Mouse (Mus musculus): ENCODE results near the gene Cenpo. TPM values are rescaled to one million over a fixed set of nuclear protein-coding genes. Genes with fewer than 3 reads are reported as not detected.

Gene Cenpo
- polyA plus RNA-seq, 1 experiment, result 23.3 TPM

GRCm38 (mm10) chr12:4178839-4179238 lies 55.3 kb downstream of the Cenpo start:
- H3K27ac ChIP-seq (ENCODE audit: insufficient read depth, low read depth, low read length), result no peak overlapping the region
- peaks cover 17% of the 10 kb centered on the region for H3K4me1 ChIP-seq (ENCODE audit: control insufficient read depth, insufficient read depth, low read length)
- no peak overlapping the region for H3K4me3 ChIP-seq (ENCODE audit: insufficient read depth, low read length)
- TF ChIP-seq CTCF (IDR thresholded peaks at IDR 0.05; ENCODE audit: low read depth, low read length) (no peak), POLR2A (IDR thresholded peaks at IDR 0.05; ENCODE audit: borderline replicate concordance, low read depth, low read length) (no peak)

GRCm38 (mm10) chr12:4173108-4173790 lies 60.8 kb downstream of the Cenpo start:
- TF ChIP-seq CTCF (IDR thresholded peaks at IDR 0.05; ENCODE audit: low read depth, low read length), result no peak
- TF ChIP-seq POLR2A (IDR thresholded peaks at IDR 0.05; ENCODE audit: borderline replicate concordance, low read depth, low read length), result no peak
- peaks cover 4% of the 10 kb centered on the region for H3K4me1 ChIP-seq (ENCODE audit: control insufficient read depth, insufficient read depth, low read length)
- no peak overlapping the region for H3K27ac ChIP-seq (ENCODE audit: insufficient read depth, low read depth, low read length)
- no peak overlapping the region for H3K4me3 ChIP-seq (ENCODE audit: insufficient read depth, low read length)

- H3K4me3 ChIP-seq (ENCODE audit: insufficient read depth, low read length), result no peak overlapping the region
- peaks cover 24% of the 10 kb centered on the region for H3K4me1 ChIP-seq (ENCODE audit: control insufficient read depth, insufficient read depth, low read length)
- TF ChIP-seq CTCF (IDR thresholded peaks at IDR 0.05; ENCODE audit: low read depth, low read length), result no peak
- no peak for TF ChIP-seq POLR2A (IDR thresholded peaks at IDR 0.05; ENCODE audit: borderline replicate concordance, low read depth, low read length)
- no peak overlapping the region for H3K27ac ChIP-seq (ENCODE audit: insufficient read depth, low read depth, low read length)
Observed at GRCm38 (mm10) chr12:4169622-4170021, 64.5 kb downstream of the Cenpo start.

- Histone ChIP-seq H3K27ac (ENCODE audit: insufficient read depth, low read depth, low read length) (no peak overlapping the region), H3K4me3 (ENCODE audit: insufficient read depth, low read length) (no peak overlapping the region), H3K4me1 (ENCODE audit: control insufficient read depth, insufficient read depth, low read length) (peaks cover 25% of the 10 kb centered on the region)
- no peak for TF ChIP-seq CTCF (IDR thresholded peaks at IDR 0.05; ENCODE audit: low read depth, low read length)
- no peak for TF ChIP-seq POLR2A (IDR thresholded peaks at IDR 0.05; ENCODE audit: borderline replicate concordance, low read depth, low read length)
Observed at GRCm38 (mm10) chr12:4169058-4169457, 65.0 kb downstream of the Cenpo start.

- no peak overlapping the region for H3K4me3 ChIP-seq (ENCODE audit: insufficient read depth, low read length)
- H3K4me1 ChIP-seq (ENCODE audit: control insufficient read depth, insufficient read depth, low read length), result peaks cover 39% of the 10 kb centered on the region
- no peak overlapping the region for H3K27ac ChIP-seq (ENCODE audit: insufficient read depth, low read depth, low read length)
- TF ChIP-seq CTCF (IDR thresholded peaks at IDR 0.05; ENCODE audit: low read depth, low read length), result no peak
- no peak for TF ChIP-seq POLR2A (IDR thresholded peaks at IDR 0.05; ENCODE audit: borderline replicate concordance, low read depth, low read length)
Observed at GRCm38 (mm10) chr12:4166970-4167369, 67.1 kb downstream of the Cenpo start.

- Histone ChIP-seq H3K4me3 (ENCODE audit: insufficient read depth, low read length) (no peak overlapping the region), H3K4me1 (ENCODE audit: control insufficient read depth, insufficient read depth, low read length) (peaks cover 76% of the 10 kb centered on the region), H3K27ac (ENCODE audit: insufficient read depth, low read depth, low read length) (peak overlapping the region; percentile 22; the same call in 1 of the 2 replicates)
- TF ChIP-seq CTCF (IDR thresholded peaks at IDR 0.05; ENCODE audit: low read depth, low read length) (no peak), POLR2A (IDR thresholded peaks at IDR 0.05; ENCODE audit: borderline replicate concordance, low read depth, low read length) (no peak)
Observed at GRCm38 (mm10) chr12:4162886-4163285, 71.2 kb downstream of the Cenpo start.

- Histone ChIP-seq H3K4me1 (ENCODE audit: control insufficient read depth, insufficient read depth, low read length) (peaks cover 67% of the 10 kb centered on the region), H3K27ac (ENCODE audit: insufficient read depth, low read depth, low read length) (peak overlapping the region; percentile 92), H3K4me3 (ENCODE audit: insufficient read depth, low read length) (no peak overlapping the region)
- TF ChIP-seq CTCF (IDR thresholded peaks at IDR 0.05; ENCODE audit: low read depth, low read length), result no peak
- TF ChIP-seq POLR2A (IDR thresholded peaks at IDR 0.05; ENCODE audit: borderline replicate concordance, low read depth, low read length), result no peak
Observed at GRCm38 (mm10) chr12:4160322-4160721, 73.8 kb downstream of the Cenpo start.

GRCm38 (mm10) chr12:4158868-4159632 lies 75.0 kb downstream of the Cenpo start:
- Histone ChIP-seq H3K4me3 (ENCODE audit: insufficient read depth, low read length) (no peak overlapping the region), H3K27ac (ENCODE audit: insufficient read depth, low read depth, low read length) (peak overlapping the region; percentile 4; the same call in 1 of the 2 replicates), H3K4me1 (ENCODE audit: control insufficient read depth, insufficient read depth, low read length) (peaks cover 69% of the 10 kb centered on the region)
- TF ChIP-seq CTCF (IDR thresholded peaks at IDR 0.05; ENCODE audit: low read depth, low read length) (no peak), POLR2A (IDR thresholded peaks at IDR 0.05; ENCODE audit: borderline replicate concordance, low read depth, low read length) (no peak)

GRCm38 (mm10) chr12:4158179-4158578 lies 75.9 kb downstream of the Cenpo start:
- Histone ChIP-seq H3K4me1 (ENCODE audit: control insufficient read depth, insufficient read depth, low read length) (peaks cover 69% of the 10 kb centered on the region), H3K4me3 (ENCODE audit: insufficient read depth, low read length) (no peak overlapping the region), H3K27ac (ENCODE audit: insufficient read depth, low read depth, low read length) (peak overlapping the region; percentile 46)
- no peak for TF ChIP-seq POLR2A (IDR thresholded peaks at IDR 0.05; ENCODE audit: borderline replicate concordance, low read depth, low read length)
- no peak for TF ChIP-seq CTCF (IDR thresholded peaks at IDR 0.05; ENCODE audit: low read depth, low read length)

- TF ChIP-seq CTCF (IDR thresholded peaks at IDR 0.05; ENCODE audit: low read depth, low read length) (no peak), POLR2A (IDR thresholded peaks at IDR 0.05; ENCODE audit: borderline replicate concordance, low read depth, low read length) (no peak)
- Histone ChIP-seq H3K27ac (ENCODE audit: insufficient read depth, low read depth, low read length) (no peak overlapping the region), H3K4me1 (ENCODE audit: control insufficient read depth, insufficient read depth, low read length) (peaks cover 63% of the 10 kb centered on the region)
Observed at GRCm38 (mm10) chr12:4157466-4157865, 76.6 kb downstream of the Cenpo start.

More at GRCm38 (mm10) chr12:4157466-4157865, 76.6 kb downstream of the Cenpo start:
- H3K4me3 ChIP-seq (ENCODE audit: insufficient read depth, low read length), result no peak overlapping the region

All from bone marrow macrophage, adult 2 months (primary cell).